Mouse (Mus musculus) hindbrain, embryonic 15.5 days (tissue): ENCODE data around the gene Mark3. TPM values are rescaled to one million over a fixed set of nuclear protein-coding genes. Genes with fewer than 3 reads are reported as not detected.
"Not testable (repeated sequence)": the region's sequence is repeated elsewhere in the genome, so short reads cannot be mapped to it uniquely, and the experiment has no call there.

ENCODE experiments used
- ATAC-seq: fragments of 200-750 bp; cut with Nextera tagmentation; 2 replicates; pipeline ENCODE4 v1.8.0; 2017; ENCODE audit warnings: low read depth, moderate number of reproducible peaks, moderate TSS enrichment; ENCODE audit not compliant: low FRiP score
- H3K27ac ChIP-seq: fragments of 300-500 bp; sonication (generic); replicated peaks from 2 replicates; pipeline ENCODE4 v1.5.1; 2015; ENCODE audit warnings: mild to moderate bottlenecking, inconsistent platforms
- H3K27me3 ChIP-seq: fragments of 300-500 bp; sonication (generic); 2 replicates; pipeline ENCODE4 v1.6.1; 2015; ENCODE audit warnings: control low read depth, inconsistent platforms
- H3K36me3 ChIP-seq: fragments of 300-500 bp; sonication (generic); 2 replicates; pipeline ENCODE4 v1.6.1; 2015; ENCODE audit warnings: control low read depth, inconsistent platforms
- H3K4me1 ChIP-seq: fragments of 300-500 bp; sonication (generic); replicated peaks from 2 replicates; pipeline ENCODE4 v1.6.1; 2015; ENCODE audit warnings: control low read depth, inconsistent platforms
- H3K4me2 ChIP-seq: fragments of 300-500 bp; sonication (generic); 2 replicates; pipeline ENCODE4 v1.6.1; 2015; ENCODE audit warnings: moderate library complexity, mild to moderate bottlenecking, inconsistent platforms
- H3K4me3 ChIP-seq: fragments of 300-500 bp; sonication (generic); 2 replicates; pipeline ENCODE4 v1.5.1; 2015; ENCODE audit warnings: mild to moderate bottlenecking, inconsistent platforms
- H3K9ac ChIP-seq: fragments of 300-500 bp; sonication (generic); 2 replicates; pipeline ENCODE4 v1.6.1; 2015; ENCODE audit warnings: inconsistent platforms
- H3K9me3 ChIP-seq: fragments of 300-500 bp; sonication (generic); 2 replicates; pipeline ENCODE4 v1.6.1; 2016; ENCODE audit warnings: control low read depth, inconsistent platforms
- WGBS: fragments of 180-500 bp; shearing (Covaris S2); methylation state at CpG from one replicate; pipeline ENCODE4 v1.1.7; 2015; 5-methylcytosine and 5-hydroxymethylcytosine counted together
- polyA plus RNA-seq: library from polyadenylated mRNA; unstranded; fragments of >200 nt; fragmentation: Nextera tagmentation; extraction: Ambion mirVana; gene quantifications from 2 replicates; pipeline ENCODE4 v1.2.1, GENCODE M21; 2015

The Mark3 gene
- polyA plus RNA-seq, 1 experiment from 2014 or later = 52.2 TPM

DNA sequence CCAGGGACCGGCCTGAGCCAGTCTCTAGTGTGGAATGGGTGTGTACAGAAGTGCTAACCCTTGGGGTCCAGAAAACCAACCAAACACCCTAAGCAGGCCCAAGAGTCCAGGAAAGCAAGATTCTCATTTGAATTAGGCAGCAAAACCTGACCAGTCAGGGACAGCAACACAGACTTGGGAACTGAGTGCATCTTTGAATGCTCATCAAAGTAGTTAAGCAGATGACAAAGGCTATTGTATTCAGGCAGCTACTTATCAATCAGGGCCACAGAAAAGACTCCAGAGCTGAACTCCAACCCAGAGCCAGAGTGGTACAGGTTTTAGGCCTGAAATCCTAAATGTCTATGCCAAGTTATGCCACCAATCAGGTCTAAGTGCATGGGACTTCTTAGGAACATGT lies 86.3 kb downstream of the Mark3 start:
- 0 out of 2 replicates have a peak, but pooled peaks cover 4% of the 10 kb centered on the region for H3K4me1 ChIP-seq
- H3K27me3 ChIP-seq = no peaks in the 10 kb centered on the region
- H3K4me3 ChIP-seq = no peak overlapping the region
- no peak overlapping the region for H3K9ac ChIP-seq
- H3K9me3 ChIP-seq = no peaks in the 10 kb centered on the region
- peaks cover 25% of the 10 kb centered on the region for H3K36me3 ChIP-seq
- 77% methylated on average over 1 of the region's 1 CpGs for WGBS
- no peak overlapping the region for H3K27ac ChIP-seq
- no peak overlapping the region for H3K4me2 ChIP-seq
- no peak for ATAC-seq

DNA sequence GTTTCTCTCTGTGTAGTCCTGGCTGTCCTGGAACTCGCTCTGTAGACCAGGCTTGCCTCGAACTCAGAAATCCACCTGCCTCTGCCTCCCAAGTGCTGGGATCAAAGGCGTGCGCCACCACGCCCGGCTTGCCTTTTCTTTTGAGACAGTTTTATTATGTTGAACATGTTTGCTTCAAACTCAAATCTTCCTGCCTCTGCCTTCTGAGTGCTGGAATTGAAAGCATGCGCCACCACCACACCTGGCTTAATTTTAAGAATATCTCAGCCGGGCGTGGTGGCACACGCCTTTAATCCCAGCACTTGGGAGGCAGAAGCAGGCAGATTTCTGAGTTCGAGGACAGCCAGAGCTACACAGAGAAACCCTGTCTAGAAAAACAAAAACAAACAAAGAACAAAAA lies 87.2 kb downstream of the Mark3 start:
- H3K4me2 ChIP-seq, H3K27ac ChIP-seq, H3K4me1 ChIP-seq, H3K4me3 ChIP-seq, H3K27me3 ChIP-seq, ATAC-seq, H3K9ac ChIP-seq, H3K9me3 ChIP-seq: not testable (repeated sequence)
- peaks cover 18% of the 10 kb centered on the region for H3K36me3 ChIP-seq
- WGBS = 97% methylated on average over 11 of the region's 11 CpGs

DNA sequence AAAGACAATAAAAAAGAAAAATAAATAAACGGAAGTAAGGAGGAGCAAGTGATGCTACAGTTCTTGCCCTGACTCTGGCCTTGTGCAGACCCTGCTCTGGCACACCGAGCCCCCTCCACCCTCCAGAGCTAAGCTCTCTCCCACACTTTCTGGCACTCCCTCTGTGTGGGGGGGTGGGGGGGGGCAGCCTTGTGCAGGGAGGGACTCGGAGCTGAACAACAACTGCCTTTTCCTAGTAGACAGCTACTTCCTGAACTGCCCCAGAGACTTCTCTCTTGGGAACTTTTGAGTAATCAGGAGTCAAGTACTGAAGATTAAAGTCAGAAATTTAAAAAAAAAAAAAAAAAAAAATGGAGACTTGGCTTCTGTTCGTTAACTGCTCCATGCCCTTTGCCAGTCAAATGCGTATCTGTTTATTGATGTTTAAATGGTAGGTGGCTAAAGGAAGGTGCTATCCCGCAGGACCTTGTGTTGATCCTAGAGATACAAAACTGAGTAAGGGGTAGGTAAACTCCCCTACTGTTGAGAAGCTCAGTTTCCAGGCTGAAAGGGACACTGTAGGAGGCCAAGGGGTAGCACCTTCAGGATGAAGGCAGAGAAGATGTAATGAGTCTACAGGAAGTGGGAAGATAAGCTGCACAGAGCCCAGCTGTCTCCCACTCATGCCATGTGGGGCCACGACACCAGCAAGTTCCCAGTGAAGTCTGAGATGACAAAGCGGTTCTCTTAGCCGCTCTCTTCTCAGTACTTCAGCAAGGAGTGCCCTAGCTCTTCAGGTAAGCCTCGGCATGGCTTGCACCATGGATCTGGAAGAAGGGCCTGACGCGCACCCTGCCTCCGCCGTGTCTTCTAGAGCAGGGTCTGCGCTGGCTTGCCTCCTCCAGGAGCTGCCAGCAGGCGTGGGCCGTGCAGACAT lies 89.2 kb downstream of the Mark3 start:
- H3K27ac ChIP-seq = no peak overlapping the region
- H3K9ac ChIP-seq = no peak overlapping the region
- ATAC-seq = no peak

DNA sequence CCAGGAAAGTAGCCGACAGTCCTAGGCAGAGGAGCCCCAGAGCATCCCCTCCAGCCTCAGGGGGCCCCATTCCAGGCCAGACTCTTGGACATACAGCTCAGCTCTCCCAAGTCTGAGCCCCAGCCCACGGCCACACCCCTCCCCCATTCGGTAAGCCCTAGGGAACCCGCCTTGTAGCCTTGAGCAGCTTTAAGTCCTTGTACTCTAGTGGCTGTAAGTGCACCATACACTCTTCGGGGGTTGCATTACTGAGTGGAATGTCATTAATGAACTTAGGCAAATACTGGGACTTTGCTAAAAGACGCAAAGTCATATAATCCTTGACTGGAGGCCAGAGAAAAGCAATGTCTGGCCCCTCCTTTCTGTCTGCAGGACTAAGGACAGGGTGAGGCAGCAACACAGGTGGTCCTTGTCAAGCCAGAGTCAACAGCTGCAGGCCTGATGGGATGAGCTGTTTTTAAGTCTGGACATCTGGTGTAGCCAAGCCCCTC lies 89.9 kb downstream of the Mark3 start:
- H3K4me2 ChIP-seq = no peak overlapping the region
- H3K9ac ChIP-seq = no peak overlapping the region
- H3K4me3 ChIP-seq = no peak overlapping the region
- H3K36me3 ChIP-seq = peaks cover 4% of the 10 kb centered on the region
- no peak overlapping the region for H3K27ac ChIP-seq
- no peak for ATAC-seq
- 54% methylated on average over 6 of the region's 6 CpGs for WGBS
- no peaks in the 10 kb centered on the region for H3K27me3 ChIP-seq
- no peaks in the 10 kb centered on the region for H3K9me3 ChIP-seq
- H3K4me1 ChIP-seq = peaks cover 14% of the 10 kb centered on the region

More for the DNA sequence above, 89.2 kb downstream of the Mark3 start:
- no peaks in the 10 kb centered on the region for H3K9me3 ChIP-seq
- H3K4me3 ChIP-seq = no peak overlapping the region
- H3K4me2 ChIP-seq = no peak overlapping the region
- H3K4me1 ChIP-seq = peaks cover 7% of the 10 kb centered on the region
- 79% methylated on average over 17 of the region's 17 CpGs for WGBS
- H3K36me3 ChIP-seq = peaks cover 4% of the 10 kb centered on the region; the same call in 1 of the 2 replicates
- no peaks in the 10 kb centered on the region for H3K27me3 ChIP-seq

DNA sequence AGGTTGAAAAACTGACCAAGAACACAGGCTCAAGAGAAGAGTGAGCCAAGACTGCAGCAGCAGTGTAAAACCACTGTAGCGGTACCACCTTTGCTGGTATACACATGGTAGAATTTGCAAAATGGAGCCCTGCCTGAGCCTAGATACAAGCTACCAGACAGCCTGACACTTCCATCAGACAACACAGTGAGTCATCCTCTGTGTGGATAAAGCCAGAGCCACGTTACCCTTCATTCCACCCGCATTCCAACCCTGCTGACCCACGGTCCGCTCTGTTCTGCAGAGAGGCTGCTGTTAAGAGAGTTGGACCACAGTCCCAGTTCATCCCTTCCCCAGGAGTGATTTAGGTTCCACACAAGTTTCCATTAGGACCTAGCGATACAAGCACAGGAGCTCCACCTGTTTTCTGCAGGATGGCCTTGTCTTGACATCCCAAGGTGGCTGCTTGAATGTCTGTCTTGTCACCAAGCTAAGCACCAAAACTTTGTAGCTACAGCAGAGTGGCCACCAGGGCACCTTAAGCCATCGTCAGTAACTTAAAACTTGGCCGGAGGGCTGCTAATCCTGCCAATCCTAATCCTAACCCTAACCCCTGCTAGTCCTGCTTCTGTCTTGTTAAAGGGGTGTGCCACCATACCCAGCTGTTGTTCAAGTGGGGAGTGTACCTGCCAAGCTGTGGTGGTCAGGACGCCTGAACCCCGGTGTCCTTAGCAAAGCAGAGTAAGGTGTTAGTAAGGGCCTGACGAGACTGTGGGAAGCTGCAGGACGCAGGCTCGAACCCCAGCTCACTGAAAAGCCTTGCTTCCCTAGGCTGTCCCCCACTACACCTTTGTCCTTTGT lies 90.9 kb downstream of the Mark3 start:
- Histone ChIP-seq H3K36me3 (peaks cover 8% of the 10 kb centered on the region; the same call in 1 of the 2 replicates), H3K4me2 (no peak overlapping the region), H3K4me3 (no peak overlapping the region), H3K27me3 (no peaks in the 10 kb centered on the region), H3K9me3 (no peaks in the 10 kb centered on the region), H3K27ac (no peak overlapping the region), H3K4me1 (peaks cover 24% of the 10 kb centered on the region), H3K9ac (no peak overlapping the region)
- 84% methylated on average over 13 of the region's 13 CpGs for WGBS
- no peak for ATAC-seq

DNA sequence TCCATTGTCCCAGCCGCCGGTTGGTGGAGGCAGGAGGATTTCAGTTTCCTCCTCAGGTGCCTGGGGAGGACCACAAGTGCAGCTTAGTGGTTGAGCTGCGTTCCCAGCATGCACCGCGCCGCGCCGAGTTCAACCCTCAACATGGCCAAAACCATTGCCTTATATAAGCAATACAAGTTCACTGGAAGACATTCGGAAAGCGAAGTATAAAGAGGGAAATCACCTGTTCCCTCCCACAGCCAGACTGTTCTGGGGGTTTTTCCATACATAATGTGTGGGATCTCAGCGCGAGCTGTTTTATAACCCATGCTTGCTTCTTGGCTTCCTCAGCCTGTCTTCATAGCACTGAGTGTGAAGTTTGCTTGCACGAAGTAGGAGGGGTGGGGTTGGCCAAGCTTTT lies 92.1 kb downstream of the Mark3 start:
- Histone ChIP-seq H3K27ac (no peak overlapping the region), H3K36me3 (peaks cover 10% of the 10 kb centered on the region; the same call in 1 of the 2 replicates), H3K4me1 (peaks cover 32% of the 10 kb centered on the region), H3K27me3 (no peaks in the 10 kb centered on the region), H3K9me3 (no peaks in the 10 kb centered on the region), H3K4me3 (no peak overlapping the region), H3K9ac (no peak overlapping the region), H3K4me2 (no peak overlapping the region)
- WGBS = 82% methylated on average over 13 of the region's 13 CpGs
- no peak for ATAC-seq

DNA sequence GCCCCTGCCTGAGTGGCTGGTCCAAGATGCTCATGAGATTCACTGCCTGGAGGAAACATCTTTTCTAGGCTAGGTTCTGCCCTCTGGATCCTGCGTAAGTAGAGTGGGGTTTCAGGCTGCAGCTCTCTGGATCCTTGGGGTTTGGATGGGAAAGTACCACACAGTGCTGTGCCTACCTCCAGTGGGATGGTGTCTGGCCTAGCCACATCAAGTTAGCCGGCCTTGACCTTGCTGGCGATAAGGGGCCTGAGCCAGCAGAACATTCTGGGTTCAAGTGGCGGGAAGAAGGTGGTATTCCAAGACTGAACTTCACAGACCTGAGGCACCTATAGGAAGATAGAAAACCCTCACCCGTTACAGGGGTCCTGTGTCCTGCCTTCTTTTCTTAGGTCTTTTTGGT lies 93.1 kb downstream of the Mark3 start:
- no peak for ATAC-seq
- H3K4me2 ChIP-seq = no peak overlapping the region
- no peak overlapping the region for H3K27ac ChIP-seq
- H3K4me3 ChIP-seq = no peak overlapping the region
- H3K9ac ChIP-seq = no peak overlapping the region
- no peaks in the 10 kb centered on the region for H3K27me3 ChIP-seq
- H3K4me1 ChIP-seq = peaks cover 34% of the 10 kb centered on the region
- H3K9me3 ChIP-seq = no peaks in the 10 kb centered on the region
- 94% methylated on average over 5 of the region's 5 CpGs for WGBS
- H3K36me3 ChIP-seq = peaks cover 6% of the 10 kb centered on the region; the same call in 1 of the 2 replicates

DNA sequence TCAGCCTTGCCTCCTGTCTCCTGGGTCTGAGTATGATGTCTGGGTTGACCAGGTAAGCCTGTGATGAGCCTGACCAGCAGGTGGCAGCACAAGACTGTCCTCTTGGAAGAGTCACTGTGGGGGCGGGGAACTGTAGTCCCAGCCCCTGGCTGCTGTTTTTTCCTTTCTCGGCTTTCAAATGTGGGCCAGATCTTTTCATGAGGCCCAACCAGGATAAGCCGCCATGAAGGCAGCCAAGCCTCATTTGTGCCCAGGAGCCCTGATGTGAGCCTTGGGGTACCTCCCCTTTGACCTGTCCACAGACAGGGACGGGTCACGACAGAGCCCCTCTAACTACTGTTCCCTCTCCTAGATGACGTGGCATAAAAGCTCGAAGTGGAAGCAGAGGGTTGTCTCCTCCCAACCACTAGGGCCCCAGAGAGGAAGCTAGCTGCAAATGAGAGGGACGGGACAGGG lies 94.2 kb downstream of the Mark3 start:
- Histone ChIP-seq H3K4me3 (peak overlapping the region; percentile 84), H3K36me3 (peaks cover 6% of the 10 kb centered on the region; the same call in 1 of the 2 replicates), H3K27me3 (no peaks in the 10 kb centered on the region), H3K9me3 (no peaks in the 10 kb centered on the region), H3K27ac (peak overlapping the region; percentile 81), H3K9ac (peak overlapping the region; percentile 98; the same call in 1 of the 2 replicates), H3K4me2 (peak overlapping the region; percentile 90), H3K4me1 (peaks cover 40% of the 10 kb centered on the region)
- under 1% methylated on average over 8 of the region's 8 CpGs for WGBS
- peak; percentile 52; the same call in 1 of the 2 replicates for ATAC-seq

DNA sequence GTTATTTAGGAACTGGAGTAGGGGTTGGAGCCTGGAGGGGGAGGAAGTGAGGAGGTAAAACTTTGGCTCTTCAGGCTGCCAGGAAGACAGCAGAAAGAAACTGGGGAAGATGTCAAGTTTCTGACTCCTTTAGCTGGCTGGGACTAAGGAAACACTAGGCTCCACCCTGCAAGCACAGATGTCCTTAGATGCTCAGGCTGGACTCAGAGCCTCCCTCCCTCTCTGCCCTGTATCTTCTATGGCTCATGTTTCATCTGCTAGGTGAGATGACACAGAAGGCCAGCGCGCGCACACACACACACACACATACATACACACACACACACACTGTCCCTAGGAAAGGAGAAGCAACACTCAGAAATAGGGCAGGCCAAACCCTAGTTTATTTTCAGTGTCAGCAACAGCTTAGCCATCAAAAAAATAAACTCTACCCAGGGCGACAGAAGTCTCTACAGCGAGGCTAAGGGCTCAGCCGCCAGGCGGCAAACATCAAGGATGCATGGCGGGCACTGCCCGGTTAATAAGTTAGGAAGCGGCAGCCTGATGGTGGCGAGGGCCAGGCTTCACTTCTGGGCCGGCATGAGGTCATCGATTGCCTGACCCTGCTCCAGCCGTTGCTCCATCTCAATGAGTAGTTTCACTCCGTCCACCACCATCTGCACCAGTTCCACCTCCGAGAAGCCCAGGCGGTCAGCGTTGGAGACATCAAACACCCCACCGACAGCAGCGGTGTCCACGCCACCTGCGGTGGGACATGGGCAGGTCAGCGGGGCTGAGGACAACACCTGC lies 94.9 kb downstream of the Mark3 start:
- peaks cover 6% of the 10 kb centered on the region; the same call in 1 of the 2 replicates for H3K36me3 ChIP-seq
- WGBS = 41% methylated on average over 23 of the region's 23 CpGs
- no peak for ATAC-seq

DNA sequence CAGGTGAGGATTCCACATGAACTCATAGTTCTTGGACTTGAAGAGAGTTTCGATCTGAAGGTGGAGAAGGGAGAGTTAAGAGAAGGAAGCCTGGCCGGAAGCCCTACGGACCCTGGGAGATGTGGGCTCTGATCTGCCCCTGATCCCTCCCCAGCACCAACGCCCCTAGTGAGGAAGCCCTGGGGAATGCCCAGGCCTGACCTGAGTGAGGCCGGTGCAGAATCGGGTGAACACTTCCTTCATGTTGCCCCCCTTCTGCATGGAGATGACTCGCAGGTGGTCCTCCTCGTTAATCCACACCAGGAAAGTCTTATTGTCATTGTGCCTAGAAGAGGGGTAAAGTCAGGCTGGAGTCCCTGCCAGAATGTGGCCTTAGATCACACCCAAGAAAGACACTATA lies 95.6 kb downstream of the Mark3 start:
- Histone ChIP-seq H3K27me3 (no peaks in the 10 kb centered on the region), H3K4me3 (peak overlapping the region; percentile 84), H3K9ac (peak overlapping the region; percentile 98), H3K4me1 (peaks cover 40% of the 10 kb centered on the region), H3K27ac (peak overlapping the region; percentile 94), H3K9me3 (no peaks in the 10 kb centered on the region), H3K36me3 (peaks cover 6% of the 10 kb centered on the region; the same call in 1 of the 2 replicates), H3K4me2 (peak overlapping the region; percentile 90)
- ATAC-seq = no peak
- WGBS = 34% methylated on average over 8 of the region's 8 CpGs

More for the DNA sequence above, 94.9 kb downstream of the Mark3 start:
- Histone ChIP-seq H3K27me3 (no peaks in the 10 kb centered on the region), H3K9ac (peak overlapping the region; percentile 98), H3K4me3 (peak overlapping the region; percentile 84), H3K9me3 (no peaks in the 10 kb centered on the region), H3K4me2 (peak overlapping the region; percentile 90), H3K4me1 (peaks cover 40% of the 10 kb centered on the region), H3K27ac (peak overlapping the region; percentile 81)

DNA sequence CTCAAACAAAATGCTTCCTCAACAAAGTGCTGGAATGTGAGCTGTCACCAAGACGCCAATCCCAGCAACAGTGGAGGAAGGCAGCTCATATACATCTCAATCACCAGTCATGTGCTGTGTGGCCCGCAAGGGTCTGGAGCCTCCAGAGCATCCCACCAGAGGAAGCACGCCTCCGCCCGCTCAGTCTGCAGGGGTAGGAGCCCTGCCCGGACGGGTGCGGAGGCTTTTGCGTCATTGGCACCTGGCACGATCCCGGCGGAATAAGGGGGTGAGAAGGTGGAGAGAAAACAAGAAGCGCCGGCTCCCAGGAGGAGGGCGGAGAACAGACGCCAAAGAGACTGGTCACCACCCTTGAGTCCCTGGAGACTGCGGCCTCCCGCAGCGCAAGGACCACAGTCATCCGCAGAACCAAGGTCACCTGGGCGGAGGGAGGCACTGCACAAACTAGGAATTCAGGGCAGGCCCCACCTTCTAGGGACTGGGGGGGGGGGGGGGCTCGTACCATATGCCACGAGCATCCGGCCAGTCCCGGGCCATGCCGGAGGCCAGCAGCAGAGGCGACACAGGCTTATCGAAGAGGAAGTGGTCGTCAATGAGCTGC lies 96.1 kb downstream of the Mark3 start:
- 3% methylated on average over 25 of the region's 29 CpGs for WGBS
- H3K27me3 ChIP-seq = no peaks in the 10 kb centered on the region
- H3K4me3 ChIP-seq = peak overlapping the region; percentile 84
- ATAC-seq = no peak
- peak overlapping the region; percentile 90 for H3K4me2 ChIP-seq
- no peaks in the 10 kb centered on the region for H3K9me3 ChIP-seq
- peak overlapping the region; percentile 94 for H3K27ac ChIP-seq
- H3K36me3 ChIP-seq = peaks cover 6% of the 10 kb centered on the region; the same call in 1 of the 2 replicates
- H3K4me1 ChIP-seq = peaks cover 40% of the 10 kb centered on the region
- H3K9ac ChIP-seq = peak overlapping the region; percentile 98
